Mouse (Mus musculus): ENCODE results near the gene Psmb1. TPM values are rescaled to one million over a fixed set of nuclear protein-coding genes. Genes with fewer than 3 reads are reported as not detected.

The Psmb1 gene
- polyA plus RNA-seq, 1 experiment: 164 TPM

GRCm38 (mm10) chr17:15432036-15432435, 67.5 kb downstream of the Psmb1 start:
- Histone ChIP-seq H3K36me3 (ENCODE audit: control insufficient read depth, insufficient read depth, low read length) (peaks cover 8% of the 10 kb centered on the region; the same call in 1 of the 2 replicates), H3K27ac (ENCODE audit: control insufficient read depth, insufficient read depth, low read length) (no peak overlapping the region), H3K27me3 (ENCODE audit: control insufficient read depth, insufficient read depth, low read length) (no peaks in the 10 kb centered on the region), H3K4me3 (ENCODE audit: control insufficient read depth, insufficient read depth, low read length) (no peak overlapping the region), H3K4me1 (replicated peaks; ENCODE audit: control insufficient read depth, insufficient read depth, low read length) (peaks cover 8% of the 10 kb centered on the region)
- WGBS: 94% methylated on average over 3 of the region's 3 CpGs
- no peak for TF ChIP-seq POLR2A (IDR thresholded peaks at IDR 0.05; ENCODE audit: control insufficient read depth, extremely low read depth, insufficient read depth, low read length, poor library complexity)
- TF ChIP-seq CTCF (IDR thresholded peaks at IDR 0.05; ENCODE audit: borderline replicate concordance, control insufficient read depth, extremely low read depth, insufficient read depth, low read length, poor library complexity): no peak
- no peak for DNase-seq

DNA sequence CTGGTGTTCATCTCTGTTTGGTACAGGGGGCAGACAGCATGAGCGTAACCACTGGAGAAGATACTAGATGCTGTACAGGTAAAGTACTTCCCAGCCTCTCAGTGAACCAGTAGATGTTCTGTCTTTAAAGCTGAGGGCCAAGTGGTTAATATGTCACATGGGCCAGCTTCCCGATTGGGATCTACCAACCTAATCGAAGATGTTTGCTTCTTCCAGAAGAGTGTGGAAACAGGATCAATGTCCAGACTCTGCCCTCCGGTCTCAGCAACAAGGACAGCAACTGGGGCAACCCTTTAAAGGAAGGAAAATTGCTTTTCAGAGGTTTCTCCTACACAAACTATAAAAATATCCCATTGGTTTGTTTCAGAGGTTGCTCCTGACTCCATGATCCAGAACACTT, 68.0 kb downstream of the Psmb1 start:
- Histone ChIP-seq H3K27ac (ENCODE audit: control insufficient read depth, insufficient read depth, low read length) (no peak overlapping the region), H3K4me3 (ENCODE audit: control insufficient read depth, insufficient read depth, low read length) (no peak overlapping the region), H3K36me3 (ENCODE audit: control insufficient read depth, insufficient read depth, low read length) (peaks cover 8% of the 10 kb centered on the region; the same call in 1 of the 2 replicates), H3K4me1 (replicated peaks; ENCODE audit: control insufficient read depth, insufficient read depth, low read length) (peaks cover 8% of the 10 kb centered on the region), H3K27me3 (ENCODE audit: control insufficient read depth, insufficient read depth, low read length) (no peaks in the 10 kb centered on the region)
- no peak for DNase-seq
- TF ChIP-seq CTCF (IDR thresholded peaks at IDR 0.05; ENCODE audit: borderline replicate concordance, control insufficient read depth, extremely low read depth, insufficient read depth, low read length, poor library complexity) (no peak), POLR2A (IDR thresholded peaks at IDR 0.05; ENCODE audit: control insufficient read depth, extremely low read depth, insufficient read depth, low read length, poor library complexity) (no peak)
- 93% methylated on average over 4 of the region's 4 CpGs for WGBS

DNA sequence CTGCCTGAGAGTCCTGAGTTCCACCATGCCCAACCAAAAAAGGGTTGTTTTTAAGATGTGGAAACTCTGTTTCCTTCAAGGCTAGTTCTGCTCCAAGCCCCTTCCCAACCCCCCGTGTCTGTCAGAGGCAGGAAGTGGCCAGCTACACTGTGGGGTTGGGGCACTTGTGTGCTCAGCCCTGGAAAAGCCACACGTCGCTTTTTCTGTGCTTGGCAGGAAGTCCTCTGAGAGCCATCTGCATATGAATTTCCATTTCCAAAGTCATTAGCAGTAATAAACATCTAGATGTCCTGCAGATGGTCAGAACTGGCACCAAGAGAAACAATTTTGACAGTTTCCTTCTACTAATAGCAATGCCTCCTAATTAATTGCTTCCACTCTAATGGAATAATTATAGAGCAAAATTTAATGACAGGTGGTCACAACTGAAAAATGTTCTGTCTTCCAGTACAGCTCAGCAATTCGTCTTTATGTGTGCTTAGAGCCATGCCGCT, 68.5 kb downstream of the Psmb1 start:
- DNase-seq: no peak
- WGBS: 23% methylated on average over 5 of the region's 5 CpGs
- H3K4me3 ChIP-seq (ENCODE audit: control insufficient read depth, insufficient read depth, low read length): no peak overlapping the region
- H3K4me1 ChIP-seq (replicated peaks; ENCODE audit: control insufficient read depth, insufficient read depth, low read length): peaks cover 8% of the 10 kb centered on the region
- H3K27me3 ChIP-seq (ENCODE audit: control insufficient read depth, insufficient read depth, low read length): no peaks in the 10 kb centered on the region
- H3K27ac ChIP-seq (ENCODE audit: control insufficient read depth, insufficient read depth, low read length): 0 out of 2 replicates have a peak overlapping the region, but pooled peaks have one; percentile 31
- H3K36me3 ChIP-seq (ENCODE audit: control insufficient read depth, insufficient read depth, low read length): peaks cover 8% of the 10 kb centered on the region; the same call in 1 of the 2 replicates
- no peak for TF ChIP-seq POLR2A (IDR thresholded peaks at IDR 0.05; ENCODE audit: control insufficient read depth, extremely low read depth, insufficient read depth, low read length, poor library complexity)

DNA sequence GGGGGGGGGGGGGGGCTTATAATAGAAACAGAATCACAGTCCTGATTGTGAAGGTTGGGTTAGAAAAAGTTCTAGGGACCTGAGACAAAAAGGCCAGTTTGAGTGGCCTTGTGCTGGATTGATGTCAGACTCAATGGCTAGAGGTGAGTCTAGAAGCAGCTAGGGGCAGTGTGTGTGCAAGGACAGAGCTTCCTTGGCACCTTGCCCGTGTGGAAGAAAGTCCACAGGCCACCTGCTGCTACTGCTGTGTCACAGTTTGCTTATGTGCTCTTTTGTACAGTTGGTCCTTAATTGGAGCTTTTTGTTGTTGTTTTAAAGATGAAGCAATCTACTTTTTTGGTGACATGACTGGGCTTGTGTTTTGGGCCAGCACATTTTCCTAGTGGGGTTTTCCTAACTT, 69.6 kb downstream of the Psmb1 start:
- DNase-seq: no peak
- Histone ChIP-seq H3K27me3 (ENCODE audit: control insufficient read depth, insufficient read depth, low read length) (no peaks in the 10 kb centered on the region), H3K27ac (ENCODE audit: control insufficient read depth, insufficient read depth, low read length) (no peak overlapping the region), H3K4me1 (replicated peaks; ENCODE audit: control insufficient read depth, insufficient read depth, low read length) (peaks cover 8% of the 10 kb centered on the region), H3K4me3 (ENCODE audit: control insufficient read depth, insufficient read depth, low read length) (no peak overlapping the region), H3K36me3 (ENCODE audit: control insufficient read depth, insufficient read depth, low read length) (peaks cover 11% of the 10 kb centered on the region)
- 17% methylated on average over 1 of the region's 1 CpGs for WGBS
- TF ChIP-seq POLR2A (IDR thresholded peaks at IDR 0.05; ENCODE audit: control insufficient read depth, extremely low read depth, insufficient read depth, low read length, poor library complexity): no peak
- no peak for TF ChIP-seq CTCF (IDR thresholded peaks at IDR 0.05; ENCODE audit: borderline replicate concordance, control insufficient read depth, extremely low read depth, insufficient read depth, low read length, poor library complexity)

GRCm38 (mm10) chr17:15429451-15429850, 70.1 kb downstream of the Psmb1 start:
- DNase-seq: no peak
- TF ChIP-seq CTCF (IDR thresholded peaks at IDR 0.05; ENCODE audit: borderline replicate concordance, control insufficient read depth, extremely low read depth, insufficient read depth, low read length, poor library complexity) (no peak), POLR2A (IDR thresholded peaks at IDR 0.05; ENCODE audit: control insufficient read depth, extremely low read depth, insufficient read depth, low read length, poor library complexity) (no peak)
- H3K36me3 ChIP-seq (ENCODE audit: control insufficient read depth, insufficient read depth, low read length): peaks cover 14% of the 10 kb centered on the region
- H3K4me3 ChIP-seq (ENCODE audit: control insufficient read depth, insufficient read depth, low read length): no peak overlapping the region
- peaks cover 8% of the 10 kb centered on the region for H3K4me1 ChIP-seq (replicated peaks; ENCODE audit: control insufficient read depth, insufficient read depth, low read length)
- 92% methylated on average over 6 of the region's 6 CpGs for WGBS
- no peaks in the 10 kb centered on the region for H3K27me3 ChIP-seq (ENCODE audit: control insufficient read depth, insufficient read depth, low read length)
- H3K27ac ChIP-seq (ENCODE audit: control insufficient read depth, insufficient read depth, low read length): no peak overlapping the region

- Histone ChIP-seq H3K4me1 (replicated peaks; ENCODE audit: control insufficient read depth, insufficient read depth, low read length) (peaks cover 7% of the 10 kb centered on the region), H3K36me3 (ENCODE audit: control insufficient read depth, insufficient read depth, low read length) (peaks cover 35% of the 10 kb centered on the region), H3K27ac (ENCODE audit: control insufficient read depth, insufficient read depth, low read length) (no peak overlapping the region), H3K4me3 (ENCODE audit: control insufficient read depth, insufficient read depth, low read length) (no peak overlapping the region), H3K27me3 (ENCODE audit: control insufficient read depth, insufficient read depth, low read length) (no peaks in the 10 kb centered on the region)
- no peak for TF ChIP-seq CTCF (IDR thresholded peaks at IDR 0.05; ENCODE audit: borderline replicate concordance, control insufficient read depth, extremely low read depth, insufficient read depth, low read length, poor library complexity)
- 97% methylated on average over 3 of the region's 3 CpGs for WGBS
- DNase-seq: no peak
These were observed 73.6 kb downstream of the Psmb1 start for GRCm38 (mm10) chr17:15425931-15426330.

Other genes starting within 250 kb of the Psmb1 start
- 5.8 and 9.8 TPM in 2 replicates for gene Dll1, start 122.9 kb downstream of the Psmb1 start, polyA plus RNA-seq (2012; rRNA removed)
- gene Fam120b, start 103.5 kb downstream of the Psmb1 start, polyA plus RNA-seq (2012; rRNA removed): 13.0 and 13.2 TPM in 2 replicates
- gene Tbp, start 137 bp upstream of the Psmb1 start, polyA plus RNA-seq (2012; rRNA removed): 114 and 128 TPM in 2 replicates
- gene Pdcd2, start 27.6 kb upstream of the Psmb1 start, polyA plus RNA-seq (2012; rRNA removed): 57.8 and 75.1 TPM in 2 replicates
- gene Prdm9, start 64.6 kb upstream of the Psmb1 start, polyA plus RNA-seq (2012; rRNA removed): 1.4 and 1.7 TPM in 2 replicates
- gene Chd1, start 205.2 kb upstream of the Psmb1 start, polyA plus RNA-seq (2012; rRNA removed): 30.4 and 60.7 TPM in 2 replicates